Mouse (Mus musculus) liver, adult 2 months (tissue): ENCODE results near the gene Pcbp2.

Experiments used
- CTCF ChIP-seq: fragments of 200-500 bp; IDR thresholded peaks from 2 replicates; pipeline ENCODE4 v1.5.1; 2011; ENCODE audit warnings: low read depth, low read length, control low read depth
- POLR2A ChIP-seq: fragments of 200-500 bp; IDR thresholded peaks from 2 replicates; pipeline ENCODE4 v1.6.1; 2011; ENCODE audit warnings: low read length, control low read depth; ENCODE audit not compliant: insufficient read depth; ENCODE audit errors: extremely low read depth

- TF ChIP-seq CTCF (no peak), POLR2A (no peak)
These were observed 62.0 kb downstream of the Pcbp2 start for GRCm38 (mm10) chr15:102532106-102532900.
